Mouse (Mus musculus): ENCODE data around the gene Cpa4.

GRCm38 (mm10) chr6:30546571-30547273, 21.4 kb upstream of the Cpa4 start:
- TF ChIP-seq MAX (IDR thresholded peaks at IDR 0.05) (no peak), CTCF (IDR thresholded peaks at IDR 0.05; ENCODE audit: control insufficient read depth, insufficient read depth, insufficient read length) (no peak), MYOG (IDR thresholded peaks at IDR 0.05; ENCODE audit: control insufficient read depth, extremely low read depth, insufficient read length) (no peak), MYOD1 (IDR thresholded peaks at IDR 0.05; ENCODE audit: control insufficient read depth, insufficient read length, low read depth) (no peak), USF1 (IDR thresholded peaks at IDR 0.05; ENCODE audit: low read depth) (no peak)
